Mouse (Mus musculus) adrenal gland, postnatal 25 days (tissue): ENCODE measurements around the gene St3gal3. TPM values are rescaled to one million over a fixed set of nuclear protein-coding genes. Genes with fewer than 3 reads are reported as not detected.

Source experiments
- DNase-seq: peaks from one replicate; pipeline ENCODE4 v3.0.0; 2021; ENCODE audit warnings: mixed read lengths
- total RNA-seq: library from RNA; stranded (reverse); gene quantifications from 2 replicates; pipeline ENCODE4 v1.2.3, GENCODE M21; 2021

The St3gal3 gene
- total RNA-seq, 1 experiment from 2014 or later, result 33.0 TPM

DNA sequence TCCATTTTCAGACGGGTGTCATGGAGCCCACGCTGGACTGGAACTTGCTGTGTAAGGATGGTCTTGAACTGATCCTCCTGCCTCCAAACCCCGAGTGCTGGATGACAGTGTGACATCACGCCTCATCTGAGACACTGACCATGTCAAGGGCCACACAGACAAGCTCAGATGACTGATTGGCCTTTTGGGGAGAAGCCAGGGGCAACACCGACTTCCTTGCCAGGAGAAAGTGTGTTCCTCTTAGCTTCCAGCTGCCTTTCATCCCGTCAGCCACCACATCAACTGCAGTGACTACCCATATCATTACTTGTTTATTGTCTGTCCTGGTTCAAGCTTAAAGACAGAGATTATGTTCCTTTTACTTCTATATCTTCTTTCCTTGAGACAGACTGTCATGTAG is 209.8 kb downstream of the St3gal3 start:
- DNase-seq, result no peak

DNA sequence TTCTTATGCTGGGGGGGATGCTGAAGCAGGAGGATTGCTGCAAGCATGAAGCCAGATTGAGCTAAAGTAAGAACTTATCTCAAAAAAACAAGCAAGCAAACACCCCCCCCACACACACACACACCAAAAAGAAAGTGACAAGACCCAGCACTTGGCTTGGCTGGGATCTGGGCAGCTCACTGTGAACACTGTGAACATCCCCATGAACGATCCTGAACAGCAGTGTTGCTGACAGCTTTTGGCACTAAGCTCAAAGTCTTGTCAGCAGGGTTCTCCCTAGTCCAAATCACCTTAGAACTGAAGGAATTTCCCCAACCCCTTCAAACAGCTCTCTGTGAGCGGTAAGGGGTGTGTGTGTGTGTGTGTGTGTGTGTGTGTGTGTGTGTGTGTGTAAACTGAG is 211.3 kb downstream of the St3gal3 start:
- DNase-seq, result no peak

DNA sequence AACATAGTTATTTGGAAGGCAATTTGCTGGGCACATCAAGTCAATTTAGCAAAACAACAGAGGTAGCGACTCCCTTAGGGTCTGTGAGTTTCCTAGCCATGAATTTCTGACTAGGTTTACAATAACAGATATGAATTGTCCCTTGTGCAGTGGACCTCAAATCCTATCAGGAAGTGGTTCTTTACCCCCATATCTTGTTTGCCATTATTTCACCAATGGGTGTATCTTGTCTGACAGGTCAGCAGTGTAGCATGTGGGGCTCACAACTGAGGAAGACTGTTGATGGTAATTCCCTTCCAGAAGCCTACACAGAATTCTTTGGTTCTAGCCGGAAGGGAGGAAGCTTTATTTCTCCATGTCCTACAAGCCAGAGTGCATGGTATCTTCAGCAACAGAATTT is 213.4 kb downstream of the St3gal3 start:
- no peak for DNase-seq

DNA sequence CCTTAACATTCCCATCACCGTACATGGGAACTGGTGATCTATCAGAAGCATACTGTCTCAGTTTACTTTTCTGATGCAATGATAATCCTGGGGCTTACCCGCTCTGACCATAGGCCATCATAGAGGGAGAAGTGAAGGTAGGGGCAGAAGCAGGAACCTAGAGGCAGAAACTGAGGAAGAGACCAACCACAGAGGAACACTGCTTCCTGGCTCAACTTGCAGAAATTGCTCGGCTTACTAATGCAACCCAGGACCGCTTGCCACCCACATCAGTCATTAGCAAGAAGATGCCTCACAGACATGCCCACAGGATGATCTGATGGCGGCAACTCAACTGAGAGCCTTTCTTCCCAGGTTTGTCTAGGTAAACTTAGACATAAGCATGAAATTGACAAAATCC is 216.0 kb downstream of the St3gal3 start:
- no peak for DNase-seq

DNA sequence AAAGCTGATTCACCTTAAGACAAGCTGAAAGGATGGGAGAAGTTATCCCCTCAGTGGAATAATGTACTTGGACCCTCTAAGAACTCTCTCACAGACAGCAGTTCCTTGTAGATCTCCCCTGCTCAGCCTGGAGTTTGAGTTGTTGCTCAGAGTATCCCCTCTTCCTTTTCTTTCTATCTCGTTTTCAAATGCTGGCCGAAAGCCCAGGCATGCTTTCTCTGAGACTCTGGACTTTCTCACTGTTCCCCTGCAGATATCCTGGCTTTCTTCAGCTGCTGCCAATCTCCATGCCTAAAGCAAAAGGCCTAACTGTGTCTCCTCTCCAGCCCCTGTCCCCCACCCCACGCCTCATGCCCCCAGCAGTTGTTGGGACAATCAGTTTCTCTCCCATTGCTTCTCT is 216.5 kb downstream of the St3gal3 start:
- DNase-seq, result no peak

DNA sequence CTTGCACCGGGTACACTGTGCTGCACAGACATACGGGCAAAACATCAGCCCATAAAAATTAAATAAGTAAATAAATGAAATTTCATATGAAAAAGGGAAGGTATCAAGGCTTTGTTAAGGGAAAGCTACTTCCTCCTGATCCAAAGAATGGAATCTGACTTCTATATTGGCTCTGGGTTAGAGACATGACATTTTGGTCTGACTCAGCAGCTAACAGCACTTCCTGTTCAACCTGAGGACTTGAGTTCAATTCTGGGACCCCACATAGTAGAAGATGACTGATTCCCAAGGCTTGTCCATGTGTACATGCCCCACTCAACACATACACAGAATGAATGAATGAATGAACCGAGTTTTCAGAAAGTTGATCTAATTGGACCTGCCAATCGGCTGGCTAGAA is 216.9 kb downstream of the St3gal3 start:
- DNase-seq, result no peak

DNA sequence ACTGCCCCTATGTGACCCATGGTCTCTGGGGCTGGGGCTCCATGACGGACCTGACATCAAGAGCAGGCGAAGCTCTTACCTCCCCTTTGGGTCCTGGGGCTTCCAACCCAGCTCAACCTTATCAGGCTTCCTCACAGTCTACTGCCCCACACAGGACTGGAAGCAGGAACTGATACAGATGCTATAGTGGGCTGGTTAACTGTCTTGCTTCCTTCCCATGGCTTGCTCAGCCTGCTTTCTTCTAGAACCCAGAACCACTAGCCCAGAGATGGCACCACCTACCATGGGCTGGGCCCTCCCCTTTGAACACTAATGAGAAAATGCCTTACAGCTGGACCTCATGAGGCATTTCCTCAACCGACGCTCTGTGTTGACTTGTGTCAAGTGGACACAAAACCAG is 217.3 kb downstream of the St3gal3 start:
- DNase-seq, result no peak

DNA sequence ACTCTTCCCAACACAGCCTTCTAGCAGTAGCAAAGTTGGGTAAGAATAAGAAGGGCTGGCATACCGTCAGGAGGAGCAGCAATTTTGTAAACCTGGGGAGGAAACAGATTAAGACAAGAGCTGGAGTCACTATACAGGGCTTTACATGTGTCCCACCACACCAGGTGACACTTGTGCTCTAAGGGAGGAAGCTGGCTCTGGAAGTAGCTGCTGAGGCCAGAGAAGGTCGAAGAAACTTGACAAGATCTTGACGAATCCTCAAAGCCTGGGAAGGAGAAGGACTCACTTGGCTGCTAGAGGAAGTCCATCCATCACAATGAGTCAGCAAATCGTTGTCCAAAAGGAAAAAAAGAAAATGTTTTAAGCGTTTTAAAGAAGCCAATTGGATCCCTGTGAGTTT is 218.3 kb downstream of the St3gal3 start:
- no peak for DNase-seq

DNA sequence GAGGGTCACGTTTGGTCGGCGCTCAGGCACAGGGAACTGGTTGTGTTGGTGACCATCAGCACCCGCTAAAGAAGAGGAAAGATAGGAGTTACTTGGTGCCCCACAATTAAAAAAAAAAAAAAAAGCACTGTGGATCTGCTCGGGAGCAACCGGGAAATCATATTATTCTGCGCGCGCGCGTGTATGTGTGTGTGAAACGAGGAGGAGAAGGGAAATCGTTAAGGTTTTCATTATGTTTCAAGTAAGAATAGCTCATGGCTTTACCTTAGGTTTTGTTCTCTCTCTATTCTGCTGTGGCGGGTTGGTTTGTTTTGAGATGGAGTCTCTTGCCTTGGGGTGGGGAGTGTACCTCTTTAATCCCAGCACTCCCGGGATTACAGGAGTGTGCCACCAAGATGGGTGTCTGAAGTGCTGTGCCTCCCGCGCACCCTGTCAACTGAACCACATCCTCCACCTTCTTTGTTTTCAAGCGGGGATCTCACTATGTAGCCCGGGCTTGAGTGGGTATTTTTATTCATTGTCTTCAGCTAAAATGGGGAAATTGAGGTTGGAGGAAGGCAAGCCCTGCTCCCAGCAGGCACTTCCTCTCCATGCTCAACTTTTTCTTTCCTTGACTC is 219.1 kb downstream of the St3gal3 start:
- no peak for DNase-seq

DNA sequence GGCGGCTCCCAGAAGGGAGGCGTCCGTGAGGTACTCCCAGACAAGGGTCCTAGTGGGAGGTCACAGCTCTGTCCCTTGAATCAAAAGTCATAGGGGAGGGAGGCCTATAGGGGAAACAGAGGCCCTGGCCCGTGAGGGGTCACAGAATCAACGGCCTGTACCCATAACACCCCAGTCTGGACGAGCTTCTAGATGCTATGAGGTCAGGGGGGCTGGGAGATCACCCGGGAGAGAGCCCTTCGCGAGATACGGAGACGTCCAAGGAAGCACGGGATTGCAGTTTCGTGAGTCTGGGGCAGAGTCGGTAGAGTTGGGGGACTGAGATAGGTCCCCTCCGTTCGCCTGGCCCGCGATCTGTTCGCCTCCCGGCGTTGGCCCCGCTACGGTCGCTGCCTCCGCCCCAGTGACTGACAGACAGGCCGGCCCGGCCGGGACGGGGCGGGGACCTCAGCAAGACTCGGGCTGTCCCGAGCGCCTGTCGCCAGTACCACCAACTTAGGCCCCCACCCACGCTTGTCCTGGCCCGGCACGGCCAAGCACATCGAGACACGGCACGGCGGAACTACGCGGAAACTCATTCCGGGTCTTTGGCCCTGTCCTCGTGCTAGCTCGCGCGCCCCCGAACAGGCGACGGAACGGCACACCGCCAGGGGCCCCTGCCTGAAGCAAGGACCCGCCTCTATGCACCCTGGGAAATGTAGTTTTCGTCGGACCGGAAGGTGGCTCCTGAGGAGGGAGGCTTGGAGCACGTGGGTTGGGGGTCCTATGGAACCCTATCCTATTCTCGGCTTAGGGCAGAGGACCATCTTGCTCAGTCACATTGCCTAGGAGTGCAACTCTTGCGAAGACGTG is 219.9 kb downstream of the St3gal3 start, which contains the start of gene Ipo13:
Ipo13 (minus strand) TSS at position 409 of the 852 bp plus-strand sequence.
- DNase-seq, result peak; percentile 88

DNA sequence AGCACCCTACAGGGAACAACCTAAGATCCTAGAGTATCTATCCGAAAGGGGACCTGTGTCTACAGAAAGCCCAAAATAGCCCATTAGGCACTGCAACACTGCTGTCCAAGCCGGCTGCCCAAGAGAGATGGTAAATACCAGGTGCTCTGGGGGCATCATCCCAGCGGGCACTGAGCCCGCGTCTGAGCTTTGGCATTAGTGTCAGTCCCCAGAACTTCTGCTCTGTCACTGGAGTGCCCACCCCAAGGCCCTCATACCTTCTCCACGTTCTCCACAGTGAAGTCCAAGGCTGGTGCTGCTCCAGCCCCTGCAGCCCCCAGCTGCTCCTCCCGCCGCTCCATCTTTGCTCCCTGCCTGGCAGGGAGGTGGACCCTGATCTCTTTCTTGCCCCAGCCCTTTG is 220.7 kb downstream of the St3gal3 start:
- no peak for DNase-seq

DNA sequence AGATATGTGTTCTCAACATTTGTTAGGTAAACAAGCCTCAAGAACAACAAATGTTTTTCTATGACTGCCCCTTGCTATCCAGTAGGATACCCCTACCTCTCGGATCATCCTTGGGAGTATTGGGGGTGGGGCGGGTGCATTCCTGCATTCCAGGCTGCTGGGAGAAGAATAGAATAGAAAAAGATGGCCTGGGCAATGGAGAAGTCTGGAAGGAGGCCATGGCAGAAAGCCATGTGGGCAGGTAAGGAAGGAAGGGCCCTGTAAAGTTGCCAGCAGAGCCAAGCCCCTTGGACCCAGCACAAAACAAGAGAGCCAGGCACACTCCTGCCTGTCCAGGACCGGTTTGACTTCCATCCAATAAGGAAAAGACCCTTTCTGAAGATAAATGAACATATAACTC is 221.3 kb downstream of the St3gal3 start:
- DNase-seq, result no peak

DNA sequence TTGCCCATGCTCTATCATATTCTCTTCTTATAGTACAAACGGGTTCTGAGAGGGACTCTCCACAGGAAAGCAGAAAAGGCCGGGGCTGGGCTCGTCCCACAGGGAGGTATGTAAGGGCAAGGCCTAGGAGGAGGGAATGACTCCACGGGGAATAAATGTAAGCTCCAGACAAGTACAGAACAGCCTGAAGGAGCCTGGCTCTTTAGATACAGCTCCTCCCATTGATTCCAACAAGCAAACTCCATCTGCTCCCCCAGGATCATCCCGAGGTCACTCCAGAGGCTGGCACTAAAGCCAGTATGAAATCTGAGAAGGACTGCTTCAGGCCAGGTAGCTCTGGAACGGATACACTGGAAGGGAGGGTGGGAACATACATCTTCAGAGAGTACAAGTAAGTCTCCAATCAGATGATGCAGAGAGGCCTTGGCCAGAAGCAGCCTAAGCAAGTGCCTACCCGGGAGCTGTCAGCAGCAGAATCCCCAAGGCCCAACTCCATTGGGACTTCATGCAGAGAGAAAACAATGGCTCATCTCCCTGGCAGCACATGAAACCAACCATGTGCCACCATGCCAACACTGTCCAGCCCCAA is 221.9 kb downstream of the St3gal3 start:
- DNase-seq, result no peak

DNA sequence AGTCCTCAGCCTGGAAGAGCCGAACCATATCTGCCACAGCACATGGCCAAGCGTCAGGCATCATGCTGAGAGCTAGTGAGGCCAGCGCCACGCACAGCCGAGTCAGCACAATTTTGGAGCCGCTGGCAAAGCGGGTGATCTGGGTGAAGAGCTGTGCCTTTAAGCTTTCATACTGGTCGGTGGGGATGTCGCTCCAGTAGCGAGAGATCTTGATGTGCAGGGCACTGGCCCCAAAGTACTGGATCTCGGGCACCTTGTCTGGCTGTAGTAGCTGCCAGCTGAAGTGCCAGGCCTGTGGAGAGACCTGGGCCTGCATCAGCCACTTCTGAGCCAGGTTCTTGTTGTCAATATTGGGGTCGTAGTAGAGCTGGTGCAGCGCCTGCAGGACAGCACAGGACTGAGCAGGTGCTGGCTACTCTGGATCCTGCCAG is 222.6 kb downstream of the St3gal3 start:
- DNase-seq, result no peak

DNA sequence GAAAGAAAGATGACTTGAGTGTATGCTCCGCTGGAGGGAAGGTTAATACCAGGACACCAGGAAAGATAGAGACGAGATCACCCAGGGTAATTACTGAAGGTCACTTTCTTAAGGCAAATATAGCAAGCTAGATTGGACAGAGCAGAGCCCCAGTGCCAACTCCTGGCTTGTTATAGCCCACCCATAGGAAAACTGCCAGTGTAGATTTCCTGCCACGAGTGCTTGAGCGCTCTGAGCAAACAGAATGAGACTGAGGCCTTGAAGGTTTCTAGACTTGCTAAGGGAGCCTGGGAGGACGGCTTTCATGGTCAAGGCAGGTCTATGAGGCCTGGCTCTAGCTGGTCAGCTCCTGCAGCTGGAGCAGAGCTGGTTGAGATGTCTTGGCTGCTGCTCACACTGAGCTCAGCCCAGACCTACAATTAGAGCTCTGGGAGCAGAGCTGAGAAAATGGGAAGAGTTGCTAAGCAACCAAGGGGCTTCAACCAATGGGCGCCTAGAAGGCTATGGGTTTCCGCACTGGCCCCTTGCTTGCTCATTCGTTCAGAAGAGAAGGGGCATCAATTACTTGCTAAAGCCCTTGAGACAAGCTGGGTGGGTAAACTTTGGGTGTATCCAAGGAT is 225.8 kb downstream of the St3gal3 start:
- no peak for DNase-seq

DNA sequence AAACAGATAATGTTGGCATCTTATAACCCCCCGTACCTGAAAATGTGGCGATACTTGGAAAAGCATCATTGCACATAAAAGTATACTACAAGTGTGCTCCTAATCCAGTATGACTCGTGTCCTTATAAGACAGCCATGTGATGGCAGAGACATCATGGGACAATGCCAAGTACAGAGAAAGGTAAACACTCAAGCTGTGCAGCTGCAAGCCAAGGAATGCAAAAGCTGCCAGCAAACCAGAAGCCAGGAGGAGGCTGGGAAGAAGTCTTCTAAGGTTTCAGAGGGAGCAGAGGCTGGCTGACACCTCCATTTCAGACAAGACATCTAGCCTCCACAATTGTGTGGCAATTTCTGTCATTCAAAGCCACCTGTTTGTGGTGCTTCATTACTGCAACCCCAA is 228.5 kb downstream of the St3gal3 start:
- DNase-seq, result no peak

DNA sequence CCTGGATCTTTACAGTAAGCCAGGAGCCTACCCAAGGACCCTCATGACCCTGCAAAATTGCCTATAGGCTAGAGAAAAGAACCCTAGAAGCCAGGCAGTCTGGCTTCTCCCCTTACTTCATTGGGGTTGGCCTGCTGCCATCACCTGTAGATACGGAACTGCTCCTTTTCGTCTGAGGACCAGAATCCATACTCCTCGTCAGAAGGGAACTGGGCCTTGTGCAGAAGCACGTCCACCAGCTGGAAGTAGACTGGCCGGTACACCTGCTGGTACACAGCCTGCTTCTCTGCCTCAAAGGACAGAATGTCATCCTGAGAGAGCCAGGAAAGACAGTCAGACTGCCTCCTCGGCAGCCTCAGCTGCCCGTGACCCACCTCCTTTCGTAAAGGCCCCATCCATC is 230.0 kb downstream of the St3gal3 start:
- no peak for DNase-seq

DNA sequence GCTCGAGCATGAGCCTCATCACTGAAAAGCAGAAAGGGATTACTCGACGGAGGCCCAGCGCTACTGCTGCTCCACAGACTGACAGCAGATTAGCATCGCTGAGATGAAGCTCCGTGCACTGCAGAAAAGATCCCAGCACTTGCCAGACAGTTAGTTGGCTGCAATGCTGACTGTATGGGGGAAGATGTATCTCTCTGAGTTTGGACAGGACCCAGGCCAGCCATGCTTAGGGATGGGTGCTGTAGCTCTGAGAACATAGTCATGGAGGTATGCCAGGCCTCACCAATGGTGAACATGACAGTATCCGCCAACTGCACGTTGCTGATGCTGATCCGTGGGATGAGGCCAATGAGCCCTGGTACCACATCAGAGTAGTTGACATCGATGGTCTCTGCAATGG is 230.6 kb downstream of the St3gal3 start:
- no peak for DNase-seq

DNA sequence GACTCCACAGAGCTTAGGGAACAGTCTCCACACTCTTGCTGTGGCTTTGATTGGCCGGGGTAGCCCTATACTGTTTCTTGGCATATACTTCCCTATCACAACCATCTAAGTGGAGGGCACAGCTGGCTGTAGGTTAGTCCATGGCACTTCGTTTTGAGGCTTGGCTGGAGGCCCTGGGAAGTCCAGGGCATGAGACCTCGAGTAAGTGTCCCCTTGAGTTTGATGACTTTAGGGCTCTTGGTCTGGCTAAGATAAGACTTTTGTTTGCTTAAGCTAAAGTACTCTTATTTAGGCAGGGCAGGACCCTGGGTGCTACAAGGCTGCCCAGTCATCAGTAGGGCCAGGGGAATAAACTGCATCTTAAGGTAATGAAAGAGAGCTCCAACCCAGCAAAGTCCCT is 236.6 kb downstream of the St3gal3 start:
- no peak for DNase-seq

DNA sequence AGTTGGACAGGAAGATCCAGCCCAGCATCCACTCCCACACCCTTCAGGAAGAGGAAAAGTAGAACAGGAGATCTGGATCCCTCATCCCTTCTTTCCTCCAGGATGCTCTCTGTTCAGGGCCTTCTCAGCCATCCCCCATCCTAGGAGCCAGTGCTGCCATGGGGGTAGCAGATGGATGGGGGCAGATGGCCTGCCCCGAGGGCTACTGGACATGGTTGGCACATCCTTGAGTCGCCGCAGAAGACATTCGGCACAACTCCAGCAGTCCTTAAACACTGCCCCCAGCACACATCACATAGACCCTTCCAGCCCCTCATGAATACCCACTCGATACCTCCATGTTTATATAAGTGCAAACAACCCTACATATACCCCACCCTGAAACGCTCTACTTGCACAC is 238.7 kb downstream of the St3gal3 start:
- no peak for DNase-seq

DNA sequence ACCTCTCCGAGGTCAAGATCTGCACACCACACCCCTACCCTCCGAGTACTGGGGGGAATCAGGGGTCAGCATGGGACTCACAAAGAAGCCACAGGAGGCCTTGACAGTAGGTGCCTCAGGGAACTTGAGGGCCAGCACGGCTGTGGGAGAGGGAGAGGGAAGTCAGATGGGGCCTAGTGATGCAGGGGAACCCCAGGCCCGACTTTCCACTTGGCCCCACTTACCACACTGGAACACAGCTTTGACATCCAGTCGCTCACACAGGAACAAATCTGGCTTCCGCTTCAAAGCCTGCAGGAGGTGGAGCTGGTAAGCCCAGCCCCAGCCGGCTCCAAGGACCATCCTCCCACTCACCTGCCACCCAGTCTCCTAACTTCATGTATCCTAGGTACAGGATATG is 239.4 kb downstream of the St3gal3 start:
- no peak for DNase-seq

DNA sequence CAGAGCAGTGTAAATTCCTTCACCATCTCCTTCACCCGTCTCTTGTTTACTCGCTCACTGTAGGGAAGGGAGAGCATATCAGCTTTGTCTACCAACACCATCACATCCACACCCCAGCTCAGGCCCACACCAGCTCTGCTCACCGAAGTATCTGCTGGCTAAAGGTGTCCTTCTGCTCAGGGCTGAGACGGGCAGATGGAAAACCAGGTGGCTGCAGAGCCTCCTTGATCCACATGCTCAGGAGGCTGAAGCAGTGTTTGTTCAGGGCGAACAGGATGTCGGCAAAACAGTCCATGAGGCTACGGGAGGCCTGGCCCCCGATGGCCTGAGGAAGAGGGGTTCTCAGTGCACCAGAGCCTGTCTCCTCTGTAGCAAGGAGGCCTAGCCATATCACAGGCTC is 240.1 kb downstream of the St3gal3 start:
- no peak for DNase-seq

DNA sequence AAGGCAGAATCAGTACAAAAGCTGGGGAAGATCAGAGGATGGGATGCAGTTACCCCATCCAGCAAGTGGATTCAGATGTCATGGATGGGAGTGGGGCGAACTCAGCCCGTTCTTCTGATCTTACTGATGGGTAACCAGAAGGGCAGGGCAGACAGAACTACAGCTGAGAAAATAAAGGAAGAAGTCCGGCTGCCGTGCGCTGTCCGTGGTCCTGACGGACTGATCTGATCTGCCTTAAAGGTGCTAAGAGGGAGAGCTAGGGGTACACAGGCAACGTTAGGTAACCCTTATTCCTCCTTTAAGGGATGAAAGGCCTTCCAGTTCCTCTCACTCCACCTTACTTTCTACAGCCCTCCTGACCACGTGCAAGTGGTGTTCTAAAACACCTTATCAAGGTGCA is 241.3 kb downstream of the St3gal3 start:
- DNase-seq, result peak; percentile 75
